Mouse (Mus musculus) A20 (cell line): ENCODE measurements at regions not wholly inside any gene's neighbourhood (a gene's known extent, or its start where the extent isn't known, plus 50 kb on each side); places are given as distances from the start of the nearest gene placed in this dataset.

Experiments used
- DNase-seq: peaks from one replicate; pipeline ENCODE4 v3.0.0-alpha.2; 2011; ENCODE audit warnings: low read depth, low spot score

- DNase-seq: no peak
Measured at GRCm38 (mm10) chr1:142605224-142605623, 1035.2 kb upstream of the B3galt2 start.

- no peak for DNase-seq
Measured at GRCm38 (mm10) chr1:142606082-142606481, 1034.4 kb upstream of the B3galt2 start.

GRCm38 (mm10) chr1:142621464-142621863, 1019.0 kb upstream of the B3galt2 start:
- no peak for DNase-seq

- no peak for DNase-seq
Measured at GRCm38 (mm10) chr1:142624303-142624702, 1016.2 kb upstream of the B3galt2 start.

DNA sequence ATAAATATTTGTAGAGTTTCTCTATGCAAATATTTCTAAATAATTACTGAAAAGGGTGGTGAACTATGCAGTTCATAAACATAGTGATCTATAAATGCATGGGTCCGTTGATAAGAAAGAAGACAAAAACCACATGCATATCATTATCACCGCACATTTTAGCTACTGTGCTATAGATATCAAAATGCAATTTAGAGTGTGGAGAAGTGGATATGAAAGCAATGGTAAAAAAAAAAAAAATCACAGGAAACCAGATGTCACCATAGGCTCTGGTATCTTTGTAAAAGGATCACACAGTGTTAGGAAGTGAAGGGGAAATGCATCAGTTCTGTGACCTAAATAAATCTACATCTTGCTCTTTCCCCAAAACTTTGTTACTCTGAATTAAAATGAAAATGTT, 985.2 kb upstream of the B3galt2 start:
- DNase-seq: no peak

DNA sequence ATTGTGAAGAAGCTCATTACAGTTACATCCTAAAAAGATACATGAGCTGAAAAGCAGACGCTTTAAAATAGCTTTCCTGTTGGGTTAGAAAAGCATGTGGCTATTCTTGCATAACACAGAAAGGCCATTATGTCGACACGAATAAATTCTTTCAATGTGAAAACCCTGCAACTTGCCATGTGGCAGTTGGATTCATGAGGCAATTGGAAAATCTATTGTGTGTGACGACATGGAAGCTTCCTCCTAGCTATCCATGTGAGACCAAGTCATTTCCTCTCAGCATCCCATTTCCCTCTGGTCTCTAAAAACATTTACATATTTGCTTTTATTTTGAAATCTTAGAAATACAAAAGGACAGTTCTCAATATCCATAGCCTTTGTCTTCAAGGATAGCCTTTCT, 975.2 kb upstream of the B3galt2 start:
- no peak for DNase-seq

GRCm38 (mm10) chr1:142679917-142680316, 960.5 kb upstream of the B3galt2 start:
- no peak for DNase-seq

DNA sequence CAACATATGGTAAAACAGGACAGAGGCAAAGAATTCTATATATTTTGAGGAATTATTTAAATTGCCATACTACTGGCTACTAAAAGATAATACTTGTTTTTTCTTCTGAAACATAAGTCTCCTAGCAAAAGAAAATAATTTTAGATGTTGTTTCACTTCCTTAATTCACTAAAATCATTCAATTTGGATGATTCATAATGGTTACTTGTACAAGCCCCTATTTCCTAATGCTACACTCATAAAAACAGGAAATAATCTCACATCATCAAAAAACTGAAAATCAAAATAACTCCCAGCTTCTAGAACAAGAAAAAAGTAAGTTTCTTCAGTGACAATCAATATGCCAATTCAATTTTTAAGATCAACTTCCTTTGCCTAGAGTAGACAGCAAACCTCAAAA, 951.6 kb upstream of the B3galt2 start:
- peak; percentile 44 for DNase-seq

GRCm38 (mm10) chr1:142695179-142695578, 945.3 kb upstream of the B3galt2 start:
- peak; percentile 22 for DNase-seq

GRCm38 (mm10) chr1:142708263-142708662, 932.2 kb upstream of the B3galt2 start:
- DNase-seq: no peak

GRCm38 (mm10) chr1:142730259-142730658, 910.2 kb upstream of the B3galt2 start:
- DNase-seq: no peak

DNA sequence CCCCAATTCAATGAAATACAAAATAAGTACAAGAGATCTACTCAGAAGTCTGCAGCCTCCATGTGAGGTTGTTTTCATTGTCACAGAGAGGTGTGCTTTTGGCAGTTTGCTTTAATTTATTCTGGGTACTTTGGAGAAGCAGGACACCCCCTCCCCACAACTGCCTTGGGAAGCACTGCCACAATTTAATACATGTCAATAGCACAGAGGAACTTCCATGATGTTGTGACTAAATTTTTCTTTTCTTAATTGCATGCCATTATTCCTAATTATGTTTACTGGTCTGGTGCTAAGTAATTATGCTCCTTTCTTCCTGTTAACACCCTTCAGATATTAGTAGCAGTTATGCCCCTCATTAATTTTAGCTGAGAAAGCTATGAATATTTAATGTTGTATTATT, 906.4 kb upstream of the B3galt2 start:
- no peak for DNase-seq

DNA sequence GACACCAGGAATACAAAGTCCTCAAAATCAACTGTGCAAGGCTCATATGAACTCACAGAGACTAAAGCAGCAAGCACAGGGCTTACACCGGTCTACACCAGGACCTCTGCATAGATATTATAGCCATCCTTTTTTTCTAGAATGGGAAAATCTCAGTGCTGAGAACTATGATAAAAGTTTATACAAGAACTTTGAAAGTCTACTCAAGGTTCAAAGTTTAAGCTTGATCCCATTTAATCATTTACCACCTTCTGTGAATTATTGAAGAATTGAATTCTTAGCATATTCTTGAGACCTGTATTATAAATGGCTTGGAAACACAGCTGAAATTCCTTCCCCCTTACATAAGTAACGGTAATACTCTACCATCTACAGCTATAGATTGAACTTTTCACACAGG, 902.1 kb upstream of the B3galt2 start:
- DNase-seq: no peak

DNA sequence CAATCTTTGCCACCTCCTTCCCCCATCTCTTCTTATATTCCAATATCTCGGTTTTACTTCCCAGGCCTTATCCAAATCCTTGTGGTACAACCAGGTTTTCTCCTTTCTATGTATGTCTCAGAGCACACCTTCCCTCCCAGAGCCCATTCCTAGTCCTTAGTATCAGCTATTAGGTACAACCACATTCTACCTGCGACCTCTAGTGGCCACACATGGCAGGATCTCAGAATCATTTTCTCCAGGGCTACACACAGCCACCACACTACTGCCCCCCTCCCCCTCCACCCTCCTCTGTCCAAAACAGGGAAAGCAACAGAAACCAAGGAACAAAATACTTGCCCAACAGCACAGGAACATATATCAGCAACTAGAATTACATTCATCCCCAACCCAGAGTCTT, 898.2 kb upstream of the B3galt2 start:
- DNase-seq: peak; percentile 66

- DNase-seq: no peak
Measured at GRCm38 (mm10) chr1:142771010-142771409, 869.5 kb upstream of the B3galt2 start.
